Mouse (Mus musculus): ENCODE data around the gene Nckap5. TPM values are rescaled to one million over a fixed set of nuclear protein-coding genes. Genes with fewer than 3 reads are reported as not detected.

Nckap5 gene
- polyA plus RNA-seq, 1 experiment from 2014 or later = 40.1 TPM

DNA sequence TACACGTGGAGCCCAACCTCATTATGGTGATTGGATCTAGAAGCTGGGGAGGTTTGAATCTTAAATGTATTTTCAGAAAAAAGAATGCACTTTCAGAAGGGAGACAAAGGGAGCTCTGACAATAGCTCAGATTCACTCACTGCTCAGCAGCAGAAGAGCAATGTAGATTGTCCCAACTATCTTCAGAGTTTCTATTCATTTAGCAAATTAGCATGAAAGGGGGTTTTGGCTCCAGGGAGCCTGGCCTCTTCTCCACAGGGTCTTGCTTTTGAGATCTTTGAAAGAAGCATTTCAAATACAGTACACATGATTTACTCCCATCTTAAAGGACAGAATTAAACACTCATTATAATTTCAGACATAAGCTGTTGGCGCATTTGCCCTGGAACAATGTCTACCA lies 662.5 kb downstream of the Nckap5 start:
- no peaks in the 10 kb centered on the region for H3K9me3 ChIP-seq
- WGBS = 67% methylated on average over 2 of the region's 2 CpGs
- no peak overlapping the region for H3K27ac ChIP-seq
- no peaks in the 10 kb centered on the region for H3K27me3 ChIP-seq
- no peaks in the 10 kb centered on the region for H3K36me3 ChIP-seq
- no peaks in the 10 kb centered on the region for H3K4me1 ChIP-seq
- H3K9ac ChIP-seq = no peak overlapping the region
- H3K4me3 ChIP-seq = no peak overlapping the region
- H3K4me2 ChIP-seq = no peak overlapping the region
- no peak for ATAC-seq (ENCODE audit: borderline replicate concordance, extremely low read depth, low FRiP score, low TSS enrichment)

DNA sequence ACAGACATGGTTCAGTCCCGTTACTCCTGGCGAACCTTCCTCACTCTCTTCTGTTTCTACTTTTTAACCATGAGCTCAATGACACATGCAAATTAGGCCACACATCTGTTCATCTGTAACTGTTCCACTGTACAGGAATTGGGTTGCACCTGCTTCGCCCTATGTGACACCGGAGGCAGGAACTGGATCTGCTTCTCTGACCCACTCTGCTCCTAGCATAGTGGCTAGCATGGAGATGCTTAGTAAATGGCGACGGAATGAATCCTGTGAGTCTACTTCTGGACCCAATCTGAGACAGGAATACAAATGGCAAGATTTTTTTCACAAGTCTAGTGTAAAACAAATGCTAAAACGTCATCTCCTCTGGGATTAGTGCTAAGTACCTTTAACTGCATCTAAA lies 663.1 kb downstream of the Nckap5 start:
- 77% methylated on average over 7 of the region's 7 CpGs for WGBS
- H3K36me3 ChIP-seq = no peaks in the 10 kb centered on the region
- H3K27ac ChIP-seq = no peak overlapping the region
- no peak overlapping the region for H3K4me2 ChIP-seq
- no peaks in the 10 kb centered on the region for H3K4me1 ChIP-seq
- H3K27me3 ChIP-seq = no peaks in the 10 kb centered on the region
- no peak overlapping the region for H3K4me3 ChIP-seq
- H3K9me3 ChIP-seq = no peaks in the 10 kb centered on the region
- no peak overlapping the region for H3K9ac ChIP-seq
- ATAC-seq (ENCODE audit: borderline replicate concordance, extremely low read depth, low FRiP score, low TSS enrichment) = no peak

DNA sequence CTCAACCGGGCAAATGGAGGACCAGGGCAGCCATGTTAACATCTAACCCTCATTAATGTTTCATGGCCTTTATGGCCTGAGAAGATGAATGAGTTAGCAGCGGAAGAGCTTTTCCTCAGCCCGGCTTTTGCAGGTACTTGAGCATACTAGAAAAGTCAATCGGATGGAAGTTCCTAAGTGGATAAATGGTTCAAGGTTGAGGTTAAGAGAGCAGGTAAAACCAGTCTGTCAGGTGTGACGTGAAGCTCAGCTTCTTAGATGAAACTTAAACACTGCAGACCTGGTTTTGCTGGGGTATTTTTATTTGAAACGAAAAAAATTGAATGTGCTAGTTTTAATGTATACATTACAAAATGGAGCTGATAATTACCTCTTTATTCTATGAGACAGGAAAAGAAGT lies 671.3 kb downstream of the Nckap5 start:
- Histone ChIP-seq H3K4me2 (no peak overlapping the region), H3K36me3 (no peaks in the 10 kb centered on the region), H3K27me3 (no peaks in the 10 kb centered on the region), H3K9ac (no peak overlapping the region), H3K9me3 (no peaks in the 10 kb centered on the region), H3K4me1 (no peaks in the 10 kb centered on the region), H3K4me3 (no peak overlapping the region), H3K27ac (no peak overlapping the region)
- ATAC-seq (ENCODE audit: borderline replicate concordance, extremely low read depth, low FRiP score, low TSS enrichment) = no peak
- 53% methylated on average over 6 of the region's 6 CpGs for WGBS

- Histone ChIP-seq H3K4me3 (no peak overlapping the region), H3K27me3 (no peaks in the 10 kb centered on the region), H3K27ac (no peak overlapping the region), H3K4me1 (0 out of 2 replicates have a peak, but pooled peaks cover 2% of the 10 kb centered on the region), H3K9ac (no peak overlapping the region), H3K9me3 (no peaks in the 10 kb centered on the region), H3K4me2 (no peak overlapping the region), H3K36me3 (no peaks in the 10 kb centered on the region)
- WGBS = 47% methylated on average over 5 of the region's 5 CpGs
- ATAC-seq (ENCODE audit: borderline replicate concordance, extremely low read depth, low FRiP score, low TSS enrichment) = no peak
Measured at GRCm38 (mm10) chr1:126155816-126156215, 674.8 kb downstream of the Nckap5 start.

DNA sequence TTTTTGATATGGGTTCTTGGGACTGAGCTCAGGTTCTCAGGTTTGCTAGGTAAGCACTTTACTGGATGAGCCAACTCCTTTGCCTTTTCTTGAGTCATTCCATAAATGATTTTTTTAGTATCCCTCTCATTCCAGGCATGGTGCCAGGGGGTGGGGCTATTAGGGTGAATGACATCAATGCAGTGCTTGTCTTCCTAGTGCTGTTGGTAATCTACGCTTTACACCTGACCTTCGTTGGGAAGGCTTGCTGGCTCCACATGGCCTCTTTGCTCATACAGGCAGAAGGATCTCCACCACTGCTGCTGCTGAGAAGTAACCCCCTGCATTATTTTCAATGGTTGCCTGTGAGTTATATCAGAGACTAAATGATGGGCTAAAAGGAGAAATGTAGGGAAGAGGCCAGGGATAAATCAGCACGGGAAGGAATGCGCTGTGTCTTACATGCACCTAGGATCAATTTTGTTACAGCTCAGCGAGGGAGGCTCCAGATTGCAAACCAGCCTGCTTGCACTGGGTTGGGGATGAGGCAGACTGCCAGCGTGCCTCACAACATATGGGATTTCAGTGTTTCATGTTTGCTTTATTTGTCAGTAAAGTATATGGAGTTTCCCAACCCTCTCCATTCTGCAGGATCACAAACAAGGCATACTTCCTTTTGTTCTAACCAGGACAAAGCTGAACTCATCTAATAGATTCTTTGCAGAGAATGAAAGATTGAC lies 676.9 kb downstream of the Nckap5 start:
- Histone ChIP-seq H3K4me1 (0 out of 2 replicates have a peak, but pooled peaks cover 2% of the 10 kb centered on the region), H3K4me3 (no peak overlapping the region), H3K27me3 (no peaks in the 10 kb centered on the region), H3K36me3 (no peaks in the 10 kb centered on the region), H3K27ac (no peak overlapping the region), H3K9ac (no peak overlapping the region), H3K4me2 (no peak overlapping the region), H3K9me3 (no peaks in the 10 kb centered on the region)
- ATAC-seq (ENCODE audit: borderline replicate concordance, extremely low read depth, low FRiP score, low TSS enrichment) = 0 out of 2 replicates have a peak, but pooled peaks have one; percentile 14
- WGBS = 70% methylated on average over 6 of the region's 6 CpGs

- 72% methylated on average over 6 of the region's 6 CpGs for WGBS
- Histone ChIP-seq H3K4me2 (no peak overlapping the region), H3K4me1 (0 out of 2 replicates have a peak, but pooled peaks cover 2% of the 10 kb centered on the region)
Measured at GRCm38 (mm10) chr1:126152217-126152616, 678.4 kb downstream of the Nckap5 start.

DNA sequence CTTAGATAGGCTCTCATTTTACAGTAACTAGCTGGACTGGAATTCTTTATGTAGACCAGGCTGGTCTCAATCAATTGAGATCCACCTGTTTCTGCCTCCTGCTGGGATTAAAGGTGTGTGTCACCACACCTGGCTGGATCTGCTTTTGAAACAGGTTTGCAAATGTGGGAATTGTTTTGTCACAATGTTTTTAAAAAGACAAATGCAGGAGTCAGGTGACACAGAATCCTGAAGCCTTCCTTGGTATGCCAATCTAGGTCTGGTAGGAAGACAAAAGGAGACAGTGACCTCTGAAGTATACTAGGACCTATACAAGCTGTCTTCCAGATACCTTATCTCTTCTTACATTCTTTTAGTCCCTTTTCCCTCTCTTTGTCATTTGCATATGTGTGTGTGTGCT lies 680.6 kb downstream of the Nckap5 start:
- H3K27ac ChIP-seq = no peak overlapping the region
- no peak overlapping the region for H3K4me2 ChIP-seq
- H3K9ac ChIP-seq = no peak overlapping the region
- no peaks in the 10 kb centered on the region for H3K27me3 ChIP-seq
- no peaks in the 10 kb centered on the region for H3K36me3 ChIP-seq
- no peak overlapping the region for H3K4me3 ChIP-seq
- H3K9me3 ChIP-seq = no peaks in the 10 kb centered on the region
- H3K4me1 ChIP-seq = 0 out of 2 replicates have a peak, but pooled peaks cover 2% of the 10 kb centered on the region
- ATAC-seq (ENCODE audit: borderline replicate concordance, extremely low read depth, low FRiP score, low TSS enrichment) = no peak

More at GRCm38 (mm10) chr1:126152217-126152616, 678.4 kb downstream of the Nckap5 start:
- Histone ChIP-seq H3K4me3 (no peak overlapping the region), H3K9me3 (no peaks in the 10 kb centered on the region), H3K27me3 (no peaks in the 10 kb centered on the region), H3K9ac (no peak overlapping the region), H3K36me3 (no peaks in the 10 kb centered on the region), H3K27ac (no peak overlapping the region)
- ATAC-seq (ENCODE audit: borderline replicate concordance, extremely low read depth, low FRiP score, low TSS enrichment) = no peak

GRCm38 (mm10) chr1:126135717-126136116 lies 694.9 kb downstream of the Nckap5 start:
- H3K27ac ChIP-seq = no peak overlapping the region
- H3K9ac ChIP-seq = no peak overlapping the region
- H3K9me3 ChIP-seq = no peaks in the 10 kb centered on the region
- ATAC-seq (ENCODE audit: borderline replicate concordance, extremely low read depth, low FRiP score, low TSS enrichment) = no peak
- WGBS = 73% methylated on average over 3 of the region's 3 CpGs
- no peak overlapping the region for H3K4me3 ChIP-seq
- H3K4me2 ChIP-seq = no peak overlapping the region
- H3K36me3 ChIP-seq = no peaks in the 10 kb centered on the region
- H3K27me3 ChIP-seq = no peaks in the 10 kb centered on the region
- no peaks in the 10 kb centered on the region for H3K4me1 ChIP-seq

DNA sequence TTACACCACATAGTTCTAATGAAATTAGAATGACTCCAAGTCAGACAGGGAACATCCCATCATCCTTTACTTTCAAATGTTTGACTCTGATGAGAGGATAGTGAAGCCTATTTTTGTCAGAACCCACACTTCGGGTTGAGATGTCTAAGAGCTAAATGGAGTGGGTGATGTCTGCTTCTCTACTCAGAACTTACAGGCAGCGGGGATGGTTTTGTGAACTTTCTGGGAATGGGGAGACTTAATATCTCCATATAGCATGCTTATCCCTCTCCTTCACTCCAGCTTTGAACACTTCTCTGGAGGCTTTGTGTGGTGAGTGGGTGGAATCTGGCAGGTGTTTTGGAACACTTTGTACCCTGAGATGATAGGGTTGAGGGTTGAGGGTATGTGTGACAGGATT lies 698.3 kb downstream of the Nckap5 start:
- no peak overlapping the region for H3K27ac ChIP-seq
- H3K9me3 ChIP-seq = no peaks in the 10 kb centered on the region
- no peak for ATAC-seq (ENCODE audit: borderline replicate concordance, extremely low read depth, low FRiP score, low TSS enrichment)
- WGBS = 92% methylated on average over 2 of the region's 2 CpGs
- no peak overlapping the region for H3K9ac ChIP-seq
- H3K36me3 ChIP-seq = no peaks in the 10 kb centered on the region
- no peak overlapping the region for H3K4me2 ChIP-seq
- no peaks in the 10 kb centered on the region for H3K27me3 ChIP-seq
- no peak overlapping the region for H3K4me3 ChIP-seq
- H3K4me1 ChIP-seq = no peaks in the 10 kb centered on the region

GRCm38 (mm10) chr1:126129129-126129528 lies 701.5 kb downstream of the Nckap5 start:
- Histone ChIP-seq H3K36me3 (no peaks in the 10 kb centered on the region), H3K9ac (no peak overlapping the region), H3K4me1 (no peaks in the 10 kb centered on the region), H3K4me2 (no peak overlapping the region), H3K4me3 (no peak overlapping the region), H3K27ac (no peak overlapping the region), H3K9me3 (no peaks in the 10 kb centered on the region), H3K27me3 (no peaks in the 10 kb centered on the region)
- ATAC-seq (ENCODE audit: borderline replicate concordance, extremely low read depth, low FRiP score, low TSS enrichment) = no peak
- 45% methylated on average over 1 of the region's 1 CpGs for WGBS

GRCm38 (mm10) chr1:126123111-126123510 lies 707.5 kb downstream of the Nckap5 start:
- WGBS = 63% methylated on average over 5 of the region's 5 CpGs

GRCm38 (mm10) chr1:126120506-126120905 lies 710.1 kb downstream of the Nckap5 start:
- Histone ChIP-seq H3K4me1 (no peaks in the 10 kb centered on the region), H3K36me3 (no peaks in the 10 kb centered on the region), H3K4me3 (no peak overlapping the region), H3K27ac (no peak overlapping the region), H3K27me3 (no peaks in the 10 kb centered on the region), H3K4me2 (no peak overlapping the region), H3K9ac (no peak overlapping the region), H3K9me3 (no peaks in the 10 kb centered on the region)
- 74% methylated on average over 8 of the region's 8 CpGs for WGBS
- ATAC-seq (ENCODE audit: borderline replicate concordance, extremely low read depth, low FRiP score, low TSS enrichment) = no peak

More at GRCm38 (mm10) chr1:126123111-126123510, 707.5 kb downstream of the Nckap5 start:
- Histone ChIP-seq H3K27ac (no peak overlapping the region), H3K4me2 (no peak overlapping the region), H3K4me1 (no peaks in the 10 kb centered on the region), H3K4me3 (no peak overlapping the region), H3K27me3 (no peaks in the 10 kb centered on the region), H3K9ac (no peak overlapping the region), H3K9me3 (no peaks in the 10 kb centered on the region), H3K36me3 (no peaks in the 10 kb centered on the region)
- ATAC-seq (ENCODE audit: borderline replicate concordance, extremely low read depth, low FRiP score, low TSS enrichment) = no peak

All from lung, embryonic 15.5 days (tissue).